Mouse (Mus musculus) myocyte (in vitro differentiated cells): ENCODE results near the gene Rassf4.

Source experiments
- CEBPB ChIP-seq: IDR thresholded peaks from 2 replicates; pipeline ENCODE4 v1.6.1; 2011; ENCODE audit warnings: mild to moderate bottlenecking, moderate library complexity; ENCODE audit not compliant: poor library complexity, insufficient read depth, severe bottlenecking
- MAX ChIP-seq: IDR thresholded peaks from one replicate; pipeline ENCODE4 v1.6.1; 2011; ENCODE audit warnings: low read depth, mild to moderate bottlenecking, control low read depth
- MYOD1 ChIP-seq, 3 experiments: IDR thresholded peaks; one replicate each; pipeline ENCODE4 v1.6.1; 2011; ENCODE audit warnings: control low read depth in 2 of 3, low read depth in 2 of 3, mild to moderate bottlenecking in 2 of 3, moderate library complexity in 1 of 3; ENCODE audit not compliant: insufficient read length in 2 of 3, control insufficient read depth in 1 of 3
- MYOG ChIP-seq, 3 experiments: IDR thresholded peaks; one replicate each; pipeline ENCODE4 v1.6.1; 2011; ENCODE audit warnings: control low read depth in 2 of 3, low read depth in 2 of 3, mild to moderate bottlenecking in 2 of 3; ENCODE audit not compliant: insufficient read length in 2 of 3, control insufficient read depth in 1 of 3, insufficient read depth in 1 of 3
- POLR2A ChIP-seq: IDR thresholded peaks from one replicate; pipeline ENCODE4 v1.6.1; 2011; ENCODE audit warnings: low read depth, mild to moderate bottlenecking, control low read depth, moderate library complexity; ENCODE audit not compliant: insufficient read length
- TCF12 ChIP-seq: IDR thresholded peaks from one replicate; pipeline ENCODE4 v1.6.1; 2011; ENCODE audit warnings: mild to moderate bottlenecking, control low read depth; ENCODE audit not compliant: poor library complexity, insufficient read depth, severe bottlenecking
- TCF3 ChIP-seq: IDR thresholded peaks from one replicate; pipeline ENCODE4 v1.6.1; 2011; ENCODE audit warnings: low read depth, control low read depth; ENCODE audit not compliant: insufficient read length
- USF1 ChIP-seq: IDR thresholded peaks from one replicate; pipeline ENCODE4 v1.6.1; 2011; ENCODE audit warnings: low read depth, mild to moderate bottlenecking, control low read depth, moderate library complexity

DNA sequence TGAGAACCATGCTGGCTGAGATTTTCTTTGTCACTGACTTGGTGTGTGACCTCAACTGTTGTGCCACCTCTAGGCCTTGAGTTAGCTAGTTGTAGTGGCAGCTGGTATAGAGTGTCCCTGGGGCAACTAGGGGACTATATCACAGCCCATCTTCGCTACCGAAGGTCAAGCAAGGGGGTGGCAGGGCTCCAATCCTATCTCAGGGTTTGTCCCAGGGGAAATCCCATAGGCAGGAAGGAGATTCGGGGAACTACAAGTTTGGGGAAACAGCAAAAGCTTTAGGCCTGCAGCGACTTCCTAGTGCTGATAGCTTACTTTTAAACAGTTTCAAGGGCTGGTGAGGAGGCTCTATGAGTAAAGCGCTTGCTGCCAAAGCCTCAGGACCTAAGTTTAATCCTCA lies 1.4 kb downstream of the Rassf4 start:
- TF ChIP-seq USF1 (no peak), POLR2A (no peak), TCF12 (no peak), MYOG (IDR thresholded peaks at IDR 0.05; ENCODE audit: control insufficient read depth in 1 of 3, insufficient read depth in 1 of 3, insufficient read length in 2 of 3, low read depth in 2 of 3) (no peak), MYOD1 (IDR thresholded peaks at IDR 0.05; ENCODE audit: control insufficient read depth in 1 of 3, insufficient read length in 2 of 3, low read depth in 2 of 3) (no peak), CEBPB (no peak), MAX (no peak), TCF3 (no peak)
